Mouse (Mus musculus) thymus, postnatal 36 days (tissue): ENCODE data around the gene Lrrc61.

Experiments
- DNase-seq, 2 experiments: peaks; one replicate each; pipeline ENCODE4 v3.0.0; 2022; ENCODE audit warnings: mixed read lengths in 2 of 2

Lrrc61 gene

GRCm38 (mm10) chr6:48593158-48594042 lies 38.8 kb downstream of the Lrrc61 start, which contains the start of the genes Repin1 and Gm44965:
Repin1 (plus strand) TSS chr6:48593883.
Gm44965 (plus strand) TSS chr6:48593941.
- peak; percentile 70 to 76 for DNase-seq

- no peak for DNase-seq
Measured at GRCm38 (mm10) chr6:48594043-48594738, 39.6 kb downstream of the Lrrc61 start.

GRCm38 (mm10) chr6:48595278-48595677 lies 40.7 kb downstream of the Lrrc61 start:
- DNase-seq: no peak

GRCm38 (mm10) chr6:48596545-48597232 lies 42.1 kb downstream of the Lrrc61 start:
- DNase-seq: no peak

GRCm38 (mm10) chr6:48597233-48597625 lies 42.6 kb downstream of the Lrrc61 start:
- no peak for DNase-seq

GRCm38 (mm10) chr6:48600594-48600993 lies 46.0 kb downstream of the Lrrc61 start:
- no peak for DNase-seq

GRCm38 (mm10) chr6:48601271-48602079 lies 46.9 kb downstream of the Lrrc61 start, which contains the start of gene Zfp775:
Zfp775 (plus strand) TSS chr6:48602063.
- peak; percentile 91 to 93 for DNase-seq

GRCm38 (mm10) chr6:48602080-48602741 lies 47.6 kb downstream of the Lrrc61 start:
- no peak for DNase-seq

GRCm38 (mm10) chr6:48608124-48608523 lies 53.5 kb downstream of the Lrrc61 start:
- DNase-seq: no peak

GRCm38 (mm10) chr6:48609512-48609911 lies 54.9 kb downstream of the Lrrc61 start:
- DNase-seq: no peak

GRCm38 (mm10) chr6:48610657-48611056 lies 56.1 kb downstream of the Lrrc61 start:
- no peak for DNase-seq

GRCm38 (mm10) chr6:48613464-48613863 lies 58.9 kb downstream of the Lrrc61 start:
- DNase-seq: no peak

- DNase-seq: no peak
Measured at GRCm38 (mm10) chr6:48614756-48615155, 60.2 kb downstream of the Lrrc61 start.

GRCm38 (mm10) chr6:48620031-48620430 lies 65.4 kb downstream of the Lrrc61 start:
- DNase-seq: no peak
